Mouse (Mus musculus) granulocyte monocyte progenitor cell, adult 5-6 weeks (primary cell): Measurements from ENCODE around the gene Plk2. TPM values are rescaled to one million over a fixed set of nuclear protein-coding genes. Genes with fewer than 3 reads are reported as not detected.
"Not testable (repeated sequence)": the region's sequence is repeated elsewhere in the genome, so short reads cannot be mapped to it uniquely, and the experiment has no call there.

ENCODE experiments used
- ATAC-seq: replicated peaks from 2 replicates; pipeline ENCODE4 v1.8.0; 2016; ENCODE audit warnings: mild to moderate bottlenecking, moderate TSS enrichment, inconsistent platforms; ENCODE audit not compliant: poor library complexity, severe bottlenecking
- total RNA-seq, 2 experiments: library from RNA; stranded (forward) in 1 of 2; stranded (reverse) in 1 of 2; fragments of 200-712, 200-1000 nt in 1 of 2; fragments of >200 nt in 1 of 2; fragmentation: Nextera tagmentation in 1 of 2; gene quantifications; 2 replicates each; pipeline ENCODE4 v1.2.3; 2014 to 2017

The Plk2 gene
- total RNA-seq, 2 experiments from 2014 or later: 2.3 TPM; not detected in 1

DNA sequence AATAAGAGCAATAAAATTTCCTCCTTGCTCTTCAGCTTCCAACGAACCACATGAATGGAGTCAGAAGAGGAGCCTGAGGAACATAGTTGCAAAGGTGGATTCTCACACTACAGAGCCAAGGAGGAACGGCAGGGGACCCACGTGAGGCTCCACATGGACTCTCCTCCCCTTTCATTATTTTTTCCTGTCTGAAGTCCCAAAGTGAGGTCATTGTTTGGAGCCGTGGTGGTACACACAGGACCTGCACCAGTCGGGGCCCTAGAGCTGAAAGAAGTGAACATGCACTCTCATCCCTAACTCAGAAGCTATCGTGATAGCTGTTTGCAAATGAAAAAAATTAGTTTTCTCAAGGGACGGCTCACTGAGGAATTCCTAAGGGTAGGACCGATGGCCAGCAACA is 9.2 kb downstream of the Plk2 start:
- no peak for ATAC-seq

DNA sequence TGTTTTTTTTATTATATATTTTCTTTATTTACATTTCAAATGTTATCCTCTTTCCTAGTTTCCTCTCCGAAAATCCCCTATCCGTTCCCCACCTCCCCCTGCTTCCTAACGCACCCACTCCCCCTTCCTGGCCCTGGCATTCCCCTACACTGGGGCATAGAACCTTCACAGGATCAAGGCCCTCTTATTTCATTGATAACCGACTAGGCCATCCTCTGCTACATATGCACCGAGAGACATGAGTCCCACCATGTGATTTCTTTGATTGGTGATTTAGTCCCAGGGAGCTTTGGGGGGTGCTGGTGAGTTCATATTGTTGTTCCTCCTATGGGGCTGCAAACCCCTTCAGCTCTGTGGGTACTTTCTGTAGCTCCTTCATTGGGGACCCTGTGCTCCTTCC is 9.8 kb downstream of the Plk2 start:
- ATAC-seq: not testable (repeated sequence)

DNA sequence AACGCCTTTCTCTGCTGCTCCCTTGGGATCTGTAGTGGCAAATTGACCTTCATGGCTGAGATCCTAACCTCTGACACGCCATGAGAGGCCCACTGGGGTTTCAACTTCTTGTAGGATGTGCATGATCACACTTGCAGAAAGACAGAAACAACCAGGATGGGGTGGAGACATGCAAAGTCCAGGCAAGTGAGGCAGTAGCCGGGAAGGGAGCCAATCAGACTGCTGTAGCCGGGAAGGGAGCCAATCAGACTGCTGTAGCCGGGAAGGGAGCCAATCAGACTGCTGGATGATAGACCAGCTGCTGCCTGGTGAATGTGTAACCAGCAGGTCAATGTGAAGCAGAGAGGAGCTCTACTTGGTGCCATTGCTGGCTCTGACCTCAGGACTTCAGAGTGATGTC is 11.3 kb downstream of the Plk2 start:
- no peak for ATAC-seq

DNA sequence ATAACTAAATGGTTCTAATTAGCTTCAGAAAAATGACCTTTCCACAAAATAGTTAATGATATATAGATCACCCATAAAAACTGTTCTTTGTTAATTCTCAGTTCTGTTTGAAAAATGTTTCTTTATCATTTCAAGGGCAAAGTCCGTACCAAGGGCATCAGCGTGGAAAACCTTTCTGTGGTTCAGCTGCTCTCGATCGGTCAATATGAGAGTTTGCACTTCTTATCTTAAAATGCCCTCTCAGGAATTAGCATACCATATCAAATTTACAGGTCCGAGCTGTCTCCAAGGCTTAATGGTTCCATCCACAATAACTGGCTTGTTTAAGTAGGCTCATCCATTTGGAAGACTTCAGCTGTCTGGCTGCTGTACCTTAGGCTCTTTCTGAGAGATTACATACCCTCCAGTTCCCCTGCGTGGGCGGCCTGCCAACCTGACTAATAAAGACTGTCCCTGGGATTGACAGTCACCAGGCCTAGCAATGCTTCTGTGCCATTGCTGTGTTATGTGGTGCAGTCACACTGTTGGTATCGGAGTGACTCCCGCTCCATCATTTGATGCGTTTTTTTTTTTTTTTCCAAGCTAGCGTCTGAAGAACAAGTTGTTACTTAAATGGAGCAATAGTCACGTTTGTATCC is 17.8 kb downstream of the Plk2 start:
- ATAC-seq: no peak

DNA sequence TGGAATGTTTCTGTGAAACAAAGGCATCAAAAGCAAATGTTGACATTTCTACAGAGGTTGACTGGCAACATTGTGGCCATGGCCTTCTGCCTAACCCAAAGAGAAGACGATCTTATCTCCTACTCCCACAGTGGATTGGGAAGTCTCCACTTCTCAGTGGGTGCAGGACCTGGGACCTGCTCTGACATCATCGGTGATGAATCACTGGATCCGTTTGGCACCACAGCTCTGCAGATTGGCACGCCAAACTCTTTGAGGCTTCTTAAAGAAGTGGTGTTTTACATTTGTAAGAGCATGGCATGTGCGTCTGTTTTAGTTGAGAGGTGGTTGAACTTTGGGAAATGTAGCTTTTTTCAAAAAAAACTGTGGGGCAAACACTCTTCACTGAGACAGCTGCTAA is 23.8 kb downstream of the Plk2 start:
- ATAC-seq: no peak

DNA sequence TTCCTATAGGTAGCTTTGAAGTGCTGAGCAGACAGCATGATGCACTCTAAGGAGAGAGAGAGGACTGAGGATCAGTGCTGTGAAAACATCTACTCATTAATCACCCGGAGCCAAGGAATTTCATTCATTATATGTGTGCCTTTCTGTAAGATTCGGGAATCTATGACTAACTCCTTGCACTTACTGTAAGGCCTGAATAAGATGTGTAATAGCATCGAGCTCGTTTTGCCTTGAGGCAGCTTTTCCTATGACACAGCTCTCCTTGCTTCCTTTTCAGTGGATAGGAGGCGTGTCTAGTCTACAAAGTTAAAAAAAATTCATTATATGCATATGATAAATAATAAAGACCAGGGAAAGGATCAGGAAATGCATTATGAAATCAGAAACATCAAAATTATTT is 24.8 kb downstream of the Plk2 start:
- no peak for ATAC-seq

DNA sequence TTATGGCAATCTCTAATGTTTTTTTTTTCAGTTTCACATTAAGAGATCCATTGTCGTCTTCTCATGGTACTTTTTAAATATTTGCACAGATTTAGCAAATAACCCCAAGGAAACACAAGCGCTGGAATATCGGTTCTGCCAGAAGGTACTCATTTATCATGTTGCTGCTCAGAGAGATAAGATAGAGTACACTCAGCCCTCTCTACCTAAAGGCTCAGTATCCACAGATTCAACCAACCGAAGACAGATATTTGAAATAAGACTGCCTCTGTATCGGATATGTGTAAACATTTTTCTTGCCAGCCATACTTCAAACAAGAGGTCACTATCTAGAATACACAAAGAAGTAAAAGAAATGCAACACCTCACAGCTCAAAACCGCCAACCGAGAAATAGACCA is 27.6 kb downstream of the Plk2 start:
- ATAC-seq: no peak

DNA sequence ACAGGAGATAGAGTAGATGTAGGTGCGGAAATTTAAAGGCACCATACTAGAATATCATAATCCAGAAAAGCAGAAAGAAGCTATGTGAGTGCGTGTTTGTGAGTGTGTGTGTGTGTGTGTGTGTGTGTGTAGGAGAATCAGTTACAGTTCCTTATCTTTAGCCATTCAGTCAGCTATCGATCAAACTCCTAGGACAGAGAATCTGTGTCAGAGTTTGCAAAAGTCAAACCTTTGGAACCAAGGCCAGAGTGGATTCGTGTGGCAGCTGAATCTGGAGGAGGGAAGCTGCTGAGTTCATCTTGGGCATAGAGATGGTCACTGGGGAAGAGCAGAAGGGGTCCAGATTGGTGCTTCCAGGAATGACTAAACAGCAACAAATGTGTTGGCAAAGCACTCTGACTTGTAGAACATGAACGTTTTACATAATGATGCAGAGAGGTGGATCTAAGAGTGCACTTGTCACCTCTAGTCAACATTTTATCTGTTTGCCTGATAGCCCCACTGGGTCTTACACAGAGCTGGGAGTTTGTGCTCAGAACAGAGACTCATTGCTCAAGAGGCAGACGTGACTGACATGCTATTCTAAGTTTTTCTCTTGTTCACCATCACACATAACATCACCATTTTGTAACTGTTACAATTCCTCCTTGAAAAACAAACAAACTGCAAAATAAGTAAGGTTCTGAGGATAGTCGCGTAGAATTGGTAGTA is 30.8 kb downstream of the Plk2 start:
- ATAC-seq: no peak

DNA sequence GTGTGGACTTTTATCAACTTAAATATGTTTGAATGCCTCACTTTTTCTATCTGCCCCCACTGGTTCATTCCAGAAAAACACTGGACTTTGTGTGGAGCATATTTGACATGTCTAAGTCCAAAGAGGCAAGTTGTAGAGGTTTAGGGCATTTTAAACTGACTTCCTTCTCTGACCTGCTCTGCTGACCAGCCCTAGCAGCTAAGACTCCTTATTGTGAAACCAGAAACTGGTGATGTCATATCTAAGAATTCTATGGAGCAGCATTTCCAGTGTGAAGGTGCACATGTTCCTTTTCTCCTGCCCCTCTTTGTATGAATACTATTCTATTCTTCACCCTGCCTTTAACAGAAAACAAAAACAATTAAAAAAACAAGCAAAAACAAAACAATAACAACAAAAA is 36.5 kb downstream of the Plk2 start:
- no peak for ATAC-seq

DNA sequence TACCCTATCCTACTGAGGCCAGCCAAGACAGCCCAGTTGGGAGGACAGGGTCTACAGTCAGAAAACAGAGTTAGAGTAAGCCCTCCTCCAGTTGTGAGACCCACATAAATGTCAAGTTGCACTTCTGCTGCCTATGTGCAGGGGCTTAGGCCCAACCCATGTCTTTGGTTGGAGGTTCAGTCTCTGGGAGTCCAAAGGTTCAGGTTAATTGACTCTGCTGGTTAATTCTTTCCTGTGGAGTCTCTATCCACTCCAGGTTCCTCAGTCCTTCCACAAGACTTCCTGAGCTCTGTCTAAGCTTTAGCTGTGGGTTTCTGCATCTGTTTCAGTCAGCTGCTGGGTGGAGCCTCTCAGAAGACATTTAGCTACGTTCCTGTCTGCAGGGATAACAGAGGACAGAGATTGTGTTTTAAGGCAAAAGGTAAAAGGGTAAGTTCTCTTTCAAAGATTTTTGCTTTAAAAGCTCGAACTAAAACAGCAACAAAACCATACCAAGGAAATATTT is 37.3 kb downstream of the Plk2 start:
- no peak for ATAC-seq

DNA sequence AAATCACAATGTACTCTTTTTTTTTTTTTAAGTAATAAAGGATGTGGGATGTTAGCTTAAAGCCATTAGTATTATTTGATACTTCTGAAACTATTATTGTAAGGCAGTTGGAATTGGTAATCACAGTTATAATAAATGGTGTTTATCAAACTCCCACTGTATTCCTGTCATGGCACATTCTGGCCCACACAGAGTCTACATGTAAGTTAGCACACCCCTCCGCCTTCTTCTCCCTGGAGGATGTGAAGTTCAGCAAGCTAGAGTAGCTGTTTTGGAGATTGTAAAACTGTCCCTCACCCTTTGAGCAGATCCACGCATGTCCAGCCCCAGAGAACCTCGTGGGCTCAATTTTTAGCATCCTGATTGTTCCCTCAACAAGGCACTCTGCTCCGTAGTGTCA is 37.8 kb downstream of the Plk2 start:
- ATAC-seq: no peak

DNA sequence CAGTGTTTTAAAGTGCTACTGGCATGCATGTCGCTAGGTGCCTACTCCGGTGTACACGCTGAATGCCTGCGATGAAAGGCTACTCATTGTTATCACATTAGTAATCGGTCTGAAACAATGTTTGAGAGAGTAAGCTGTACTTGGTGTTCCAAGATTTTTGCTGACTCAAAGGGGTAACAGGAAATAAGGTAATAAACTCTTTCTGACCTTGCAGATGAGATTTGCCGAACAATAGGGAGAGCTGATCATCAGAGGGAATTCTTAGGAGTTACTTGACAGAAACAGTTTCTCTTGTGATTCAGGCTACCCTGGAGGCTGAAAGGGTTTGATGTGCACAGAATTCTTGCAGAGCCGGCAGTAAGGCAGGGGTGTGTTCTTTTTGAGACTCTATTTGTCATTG is 41.8 kb downstream of the Plk2 start:
- ATAC-seq: no peak

DNA sequence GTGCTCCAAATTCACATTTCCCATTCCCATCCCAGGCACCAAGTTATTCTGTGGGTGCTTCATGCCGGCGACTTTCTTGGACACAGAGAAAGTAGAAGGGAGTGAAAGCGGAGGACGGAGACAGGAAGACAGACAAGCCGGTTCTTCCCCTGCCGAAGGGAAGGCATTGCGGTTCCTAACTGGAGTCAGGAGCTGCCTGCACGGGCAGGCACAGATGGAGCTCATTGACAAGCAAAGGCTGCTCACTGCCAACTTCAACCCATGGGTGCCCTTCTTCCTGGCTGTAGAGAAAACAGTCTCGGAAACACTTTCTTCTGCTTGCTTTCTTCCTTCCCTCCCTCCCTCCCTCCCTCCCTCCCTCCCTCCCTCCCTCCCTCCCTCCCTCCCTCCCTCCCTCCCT is 43.8 kb downstream of the Plk2 start:
- no peak for ATAC-seq

DNA sequence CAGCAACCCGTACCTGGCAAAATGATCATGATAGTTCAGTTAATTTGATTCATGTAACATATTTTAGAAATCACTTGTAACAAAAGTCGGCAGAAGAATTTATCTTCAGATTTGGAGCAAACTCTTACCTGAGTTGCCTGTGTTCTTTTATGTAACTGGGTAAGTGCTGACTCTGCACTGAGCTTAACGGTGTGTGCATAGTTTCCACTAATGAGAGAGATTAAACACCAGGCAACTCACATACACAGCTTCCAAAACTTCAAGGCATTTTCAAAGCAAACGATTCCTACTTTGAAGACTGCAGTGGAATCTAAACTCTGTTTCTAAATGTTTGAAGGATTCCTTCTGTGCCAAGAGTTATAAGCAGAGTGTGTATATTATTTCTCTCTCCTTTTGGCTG is 49.5 kb downstream of the Plk2 start:
- no peak for ATAC-seq

DNA sequence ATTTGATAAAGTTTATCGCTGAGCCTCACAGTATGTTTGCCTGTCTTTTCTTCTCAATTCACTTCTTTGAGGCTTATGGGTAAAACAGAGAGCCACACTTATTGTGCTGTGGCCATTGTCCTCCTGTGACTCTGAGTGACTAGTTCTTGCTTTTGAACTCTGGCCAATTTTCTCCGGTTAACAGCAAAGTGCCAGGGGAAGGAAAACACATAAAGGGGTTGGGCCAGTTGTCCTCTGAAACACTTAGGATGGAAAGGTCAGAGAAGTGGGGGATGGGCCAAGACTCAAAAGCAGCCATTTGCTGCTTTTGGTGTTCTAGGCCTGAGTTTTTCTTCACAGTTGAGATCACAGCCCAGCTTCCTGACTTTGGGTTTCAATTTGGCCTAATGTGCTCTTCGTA is 50.0 kb downstream of the Plk2 start:
- no peak for ATAC-seq

DNA sequence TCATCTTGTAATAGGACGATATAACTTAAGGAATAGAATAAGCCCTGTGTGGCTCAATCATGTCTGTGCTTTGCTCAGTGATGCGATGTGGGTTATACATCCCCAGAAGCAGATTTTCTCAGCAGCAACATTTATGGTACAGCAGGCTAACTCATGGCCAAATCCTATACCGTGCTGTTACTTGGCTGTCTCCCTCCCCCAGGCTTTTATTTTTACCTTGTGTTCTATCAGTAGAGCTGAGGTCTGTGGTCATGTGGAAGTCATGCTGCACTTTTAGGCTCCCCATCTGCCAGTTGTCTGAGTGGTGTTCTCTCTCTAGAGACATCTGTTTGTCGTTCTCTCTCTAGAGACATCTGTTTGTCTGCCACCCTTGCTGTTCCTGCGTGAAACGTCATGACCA is 51.6 kb downstream of the Plk2 start:
- no peak for ATAC-seq

DNA sequence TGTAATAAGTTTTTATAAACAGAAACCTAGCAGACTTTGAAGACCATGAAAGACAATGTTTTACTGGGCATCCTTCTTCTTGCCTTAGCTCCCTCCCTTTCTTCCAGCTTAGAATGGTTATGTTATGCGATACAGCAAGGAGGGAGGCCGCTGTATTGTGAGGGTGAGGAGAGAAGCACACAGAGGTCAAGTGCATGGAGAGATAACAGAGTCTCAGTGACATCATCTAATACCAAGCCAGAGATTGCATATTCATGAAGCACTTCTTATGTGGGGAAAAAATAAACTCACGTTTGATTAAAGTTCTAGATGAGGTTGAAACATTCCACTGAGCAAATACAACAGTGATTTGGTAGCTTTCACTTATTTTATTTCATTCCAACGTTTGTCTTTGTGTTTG is 55.2 kb downstream of the Plk2 start:
- no peak for ATAC-seq

Other genes starting within 250 kb of the Plk2 start
- not detected in 2 replicates for gene Rab3c, start 114.0 kb upstream of the Plk2 start, total RNA-seq (2014; fragmentation: Nextera tagmentation)
- not detected in 2 replicates for gene Rab3c, start 114.0 kb upstream of the Plk2 start, total RNA-seq (2017)
- gene Gapt, start 37.8 kb upstream of the Plk2 start, total RNA-seq (2014; fragmentation: Nextera tagmentation): 26.9 and 27.4 TPM in 2 replicates
- gene Gapt, start 37.8 kb upstream of the Plk2 start, total RNA-seq (2017): 3.9 and 8.3 TPM in 2 replicates